Mouse (Mus musculus) lung, embryonic 16.5 days (tissue): Measurements from ENCODE around the gene Ggct. TPM values are rescaled to one million over a fixed set of nuclear protein-coding genes. Genes with fewer than 3 reads are reported as not detected.

Experiments
- ATAC-seq: fragments of 200-750 bp; cut with Nextera tagmentation; 2 replicates; pipeline ENCODE4 v1.8.0; 2017; ENCODE audit warnings: low read depth, mild to moderate bottlenecking, moderate library complexity
- H3K27ac ChIP-seq: fragments of 300-500 bp; sonication (generic); 2 replicates; pipeline ENCODE4 v1.5.1; 2014; ENCODE audit warnings: mild to moderate bottlenecking, control low read depth, low read length
- H3K27me3 ChIP-seq: fragments of 300-500 bp; sonication (generic); 2 replicates; pipeline ENCODE4 v1.6.1; 2014; ENCODE audit warnings: low read depth, low read length, mixed read lengths; ENCODE audit not compliant: control insufficient read depth, insufficient read depth
- H3K36me3 ChIP-seq: fragments of 300-500 bp; sonication (generic); 2 replicates; pipeline ENCODE4 v1.6.1; 2014; ENCODE audit warnings: low read length; ENCODE audit not compliant: control insufficient read depth, insufficient read depth
- H3K4me1 ChIP-seq: fragments of 300-500 bp; sonication (generic); replicated peaks from 2 replicates; pipeline ENCODE4 v1.6.1; 2014; ENCODE audit warnings: low read length, mixed read lengths; ENCODE audit not compliant: control insufficient read depth, insufficient read depth
- H3K4me2 ChIP-seq: fragments of 300-500 bp; sonication (generic); 2 replicates; pipeline ENCODE4 v1.6.1; 2014; ENCODE audit warnings: low read depth, low read length, control low read depth
- H3K4me3 ChIP-seq: fragments of 300-500 bp; sonication (generic); 2 replicates; pipeline ENCODE4 v1.5.1; 2014; ENCODE audit warnings: mild to moderate bottlenecking, low read length, control low read depth
- H3K9ac ChIP-seq: fragments of 300-500 bp; sonication (generic); 2 replicates; pipeline ENCODE4 v1.6.1; 2014; ENCODE audit warnings: low read length, control low read depth
- H3K9me3 ChIP-seq: fragments of 300-500 bp; sonication (generic); 2 replicates; pipeline ENCODE4 v1.6.1; 2016; ENCODE audit warnings: low read length; ENCODE audit not compliant: control insufficient read depth
- WGBS: fragments of 180-500 bp; shearing (Covaris S2); extraction: QIAGEN DNeasy Blood & Tissue Kit; methylation state at CpG from one replicate; pipeline ENCODE4 v1.1.7; 2014; 5-methylcytosine and 5-hydroxymethylcytosine counted together
- polyA plus RNA-seq: library from polyadenylated mRNA; unstranded; fragments of >200 nt; fragmentation: Nextera tagmentation; extraction: Ambion mirVana; gene quantifications from 2 replicates; pipeline ENCODE4 v1.2.1, GENCODE M21; 2015

The Ggct gene
- polyA plus RNA-seq, result 5.9 and 6.1 TPM in 2 replicates

GRCm38 (mm10) chr6:54992734-54993260 lies at the start of gene Ggct:
Ggct (minus strand) TSS chr6:54992950.
- no peaks in the 10 kb centered on the region for H3K9me3 ChIP-seq
- H3K27ac ChIP-seq, result peak within 1 kb of the TSS; percentile 3; the same call in 1 of the 2 replicates
- peak within 1 kb of the TSS; percentile 91 for H3K4me2 ChIP-seq
- no peaks in the 10 kb centered on the region for H3K27me3 ChIP-seq
- H3K36me3 ChIP-seq, result no peaks in the 10 kb centered on the region
- peaks cover 4% of the 10 kb centered on the region; the same call in 1 of the 2 replicates for H3K4me1 ChIP-seq
- H3K9ac ChIP-seq, result peak within 1 kb of the TSS; percentile 55
- under 1% methylated on average over 41 of the region's 41 CpGs for WGBS
- H3K4me3 ChIP-seq, result peak within 1 kb of the TSS; percentile 48
- peak; percentile 100 for ATAC-seq

- ATAC-seq, result no peak
- Histone ChIP-seq H3K27me3 (no peaks in the 10 kb centered on the region), H3K4me2 (no peak overlapping the region), H3K4me3 (no peak overlapping the region), H3K9me3 (no peaks in the 10 kb centered on the region), H3K36me3 (no peaks in the 10 kb centered on the region), H3K27ac (no peak overlapping the region), H3K4me1 (peaks cover 7% of the 10 kb centered on the region), H3K9ac (no peak overlapping the region)
- WGBS, result 56% methylated on average over 1 of the region's 1 CpGs
These were observed 47.3 kb upstream of the Ggct start for GRCm38 (mm10) chr6:55040031-55040430.

- WGBS, result 68% methylated on average over 6 of the region's 6 CpGs
- peak overlapping the region; percentile 82; the same call in 1 of the 2 replicates for H3K4me2 ChIP-seq
- no peak overlapping the region for H3K4me3 ChIP-seq
- H3K9ac ChIP-seq, result no peak overlapping the region
- H3K27ac ChIP-seq, result no peak overlapping the region
- no peak for ATAC-seq
- H3K9me3 ChIP-seq, result no peaks in the 10 kb centered on the region
- peaks cover 7% of the 10 kb centered on the region for H3K4me1 ChIP-seq
- H3K36me3 ChIP-seq, result no peaks in the 10 kb centered on the region
- H3K27me3 ChIP-seq, result no peaks in the 10 kb centered on the region
These were observed 46.7 kb upstream of the Ggct start for GRCm38 (mm10) chr6:55039446-55039783.

- ATAC-seq, result no peak
- Histone ChIP-seq H3K4me2 (peak overlapping the region; percentile 82), H3K4me1 (peaks cover 7% of the 10 kb centered on the region), H3K27me3 (no peaks in the 10 kb centered on the region), H3K9ac (peak overlapping the region; percentile 95), H3K36me3 (no peaks in the 10 kb centered on the region), H3K9me3 (no peaks in the 10 kb centered on the region), H3K4me3 (peak overlapping the region; percentile 94), H3K27ac (peak overlapping the region; percentile 83; the same call in 1 of the 2 replicates)
- 1% methylated on average over 12 of the region's 12 CpGs for WGBS
These were observed 46.1 kb upstream of the Ggct start for GRCm38 (mm10) chr6:55038671-55039445.

- Histone ChIP-seq H3K27ac (peak within 1 kb of the TSS; percentile 83), H3K9ac (peak within 1 kb of the TSS; percentile 95), H3K9me3 (no peaks in the 10 kb centered on the region), H3K4me3 (peak within 1 kb of the TSS; percentile 94), H3K36me3 (no peaks in the 10 kb centered on the region), H3K4me1 (peaks cover 7% of the 10 kb centered on the region), H3K4me2 (peak within 1 kb of the TSS; percentile 82), H3K27me3 (no peaks in the 10 kb centered on the region)
- WGBS, result under 1% methylated on average over 72 of the region's 87 CpGs
- peak; percentile 97 for ATAC-seq
These were observed 45.3 kb upstream of the Ggct start, which contains the start of gene Gars for GRCm38 (mm10) chr6:55037799-55038670. Gars (plus strand) TSS chr6:55038007.

- no peak overlapping the region for H3K9ac ChIP-seq
- no peak for ATAC-seq
- H3K4me2 ChIP-seq, result no peak overlapping the region
- H3K36me3 ChIP-seq, result no peaks in the 10 kb centered on the region
- WGBS, result 86% methylated on average over 4 of the region's 4 CpGs
- H3K9me3 ChIP-seq, result no peaks in the 10 kb centered on the region
- no peaks in the 10 kb centered on the region for H3K27me3 ChIP-seq
- H3K4me1 ChIP-seq, result peaks cover 7% of the 10 kb centered on the region
- no peak overlapping the region for H3K4me3 ChIP-seq
- H3K27ac ChIP-seq, result no peak overlapping the region
These were observed 44.0 kb upstream of the Ggct start for GRCm38 (mm10) chr6:55036731-55037130.

- Histone ChIP-seq H3K4me1 (no peaks in the 10 kb centered on the region), H3K4me2 (no peak overlapping the region), H3K27ac (no peak overlapping the region), H3K4me3 (no peak overlapping the region), H3K9me3 (no peaks in the 10 kb centered on the region), H3K9ac (no peak overlapping the region), H3K27me3 (no peaks in the 10 kb centered on the region), H3K36me3 (no peaks in the 10 kb centered on the region)
- 0 out of 2 replicates have a peak, but pooled peaks have one; percentile 28 for ATAC-seq
- WGBS, result 59% methylated on average over 2 of the region's 2 CpGs
These were observed 34.9 kb upstream of the Ggct start for GRCm38 (mm10) chr6:55027642-55028041.

GRCm38 (mm10) chr6:55021806-55022205 lies 29.1 kb upstream of the Ggct start:
- no peak overlapping the region for H3K4me2 ChIP-seq
- no peaks in the 10 kb centered on the region for H3K27me3 ChIP-seq
- H3K9me3 ChIP-seq, result no peaks in the 10 kb centered on the region
- peaks cover 4% of the 10 kb centered on the region; the same call in 1 of the 2 replicates for H3K4me1 ChIP-seq
- no peaks in the 10 kb centered on the region for H3K36me3 ChIP-seq
- H3K9ac ChIP-seq, result no peak overlapping the region
- H3K4me3 ChIP-seq, result no peak overlapping the region
- no peak for ATAC-seq
- WGBS, result 78% methylated on average over 7 of the region's 7 CpGs
- no peak overlapping the region for H3K27ac ChIP-seq

GRCm38 (mm10) chr6:55018417-55018816 lies 25.7 kb upstream of the Ggct start:
- H3K4me2 ChIP-seq, result no peak overlapping the region
- H3K4me1 ChIP-seq, result peaks cover 13% of the 10 kb centered on the region
- no peak overlapping the region for H3K27ac ChIP-seq
- no peak overlapping the region for H3K4me3 ChIP-seq
- H3K36me3 ChIP-seq, result no peaks in the 10 kb centered on the region
- no peak overlapping the region for H3K9ac ChIP-seq
- 61% methylated on average over 2 of the region's 2 CpGs for WGBS
- no peaks in the 10 kb centered on the region for H3K27me3 ChIP-seq
- no peaks in the 10 kb centered on the region for H3K9me3 ChIP-seq
- no peak for ATAC-seq
